Mouse (Mus musculus): ENCODE measurements around the gene Rhof.

- TF ChIP-seq POLR2A (IDR thresholded peaks at IDR 0.05; ENCODE audit: borderline replicate concordance, insufficient read depth, low read length) (no peak), CTCF (IDR thresholded peaks at IDR 0.05; ENCODE audit: borderline replicate concordance, insufficient read depth, low read depth, low read length) (no peak)
Observed at GRCm38 (mm10) chr5:123088784-123089183, 43.7 kb downstream of the Rhof start.

Data from cerebellum, adult 2 months (tissue).